Mouse (Mus musculus) heart, adult 2 months (tissue): ENCODE data around the gene S100a8.

Experiments used
- CTCF ChIP-seq: fragments of 200-600 bp; IDR thresholded peaks from 2 replicates; pipeline ENCODE4 v1.8.1; 2022; ENCODE audit warnings: antibody characterized with exemption, mild to moderate bottlenecking, moderate library complexity
- POLR2A ChIP-seq: fragments of 200-500 bp; IDR thresholded peaks from 2 replicates; pipeline ENCODE4 v1.6.1; 2011; ENCODE audit warnings: mild to moderate bottlenecking, low read depth, low read length, control low read depth; ENCODE audit not compliant: insufficient read depth

DNA sequence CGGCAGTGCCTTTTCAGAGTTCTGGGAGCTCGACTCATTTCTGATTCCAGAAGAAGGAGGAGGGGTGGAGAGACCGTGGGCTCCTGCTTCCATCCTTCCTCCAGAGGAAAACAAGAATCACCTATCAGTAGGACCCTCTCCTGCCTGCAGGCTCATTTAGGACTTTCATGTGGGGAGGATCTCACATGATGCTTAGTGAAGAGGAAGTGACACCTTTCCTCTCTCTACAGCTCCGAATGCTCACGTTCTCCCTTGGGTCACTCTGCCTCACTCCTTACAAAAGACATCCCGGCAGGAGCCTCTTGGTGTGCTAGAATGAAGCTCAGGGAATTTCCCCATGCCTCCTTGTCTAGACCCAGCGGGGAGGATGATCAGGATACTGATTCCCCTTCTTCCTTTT, 47.2 kb upstream of the S100a8 start:
- TF ChIP-seq POLR2A (no peak), CTCF (no peak)
